Mouse (Mus musculus) heart, embryonic 11.5 days (tissue): ENCODE data around the gene Zxdc. TPM values are rescaled to one million over a fixed set of nuclear protein-coding genes. Genes with fewer than 3 reads are reported as not detected.

Experiments
- ATAC-seq: fragments of 200-750 bp; cut with Nextera tagmentation; replicated peaks from 2 replicates; pipeline ENCODE4 v1.8.0; 2017; ENCODE audit warnings: moderate library complexity; ENCODE audit not compliant: insufficient number of reproducible peaks, low FRiP score, low TSS enrichment
- H3K27ac ChIP-seq: fragments of 300-500 bp; sonication (generic); 2 replicates; pipeline ENCODE4 v1.5.1; 2014; ENCODE audit warnings: mild to moderate bottlenecking, low read depth, low read length
- H3K27me3 ChIP-seq: fragments of 300-500 bp; sonication (generic); 2 replicates; pipeline ENCODE4 v1.6.1; 2014; ENCODE audit warnings: mild to moderate bottlenecking, low read length, mixed read lengths; ENCODE audit not compliant: control insufficient read depth, insufficient read depth
- H3K36me3 ChIP-seq: fragments of 300-500 bp; sonication (generic); 2 replicates; pipeline ENCODE4 v1.6.1; 2014; ENCODE audit warnings: mild to moderate bottlenecking, low read length, moderate library complexity, mixed read lengths; ENCODE audit not compliant: control insufficient read depth, insufficient read depth
- H3K4me1 ChIP-seq: fragments of 300-500 bp; sonication (generic); 2 replicates; pipeline ENCODE4 v1.6.1; 2014; ENCODE audit warnings: low read length; ENCODE audit not compliant: control insufficient read depth, insufficient read depth
- H3K4me2 ChIP-seq: fragments of 300-500 bp; sonication (generic); 2 replicates; pipeline ENCODE4 v1.6.1; 2014; ENCODE audit warnings: mild to moderate bottlenecking, moderate library complexity
- H3K4me3 ChIP-seq: fragments of 300-500 bp; sonication (generic); 2 replicates; pipeline ENCODE4 v1.5.1; 2014; ENCODE audit warnings: low read depth, low read length
- H3K9ac ChIP-seq: fragments of 300-500 bp; sonication (generic); 2 replicates; pipeline ENCODE4 v1.6.1; 2014; ENCODE audit warnings: mild to moderate bottlenecking, low read depth, low read length, moderate library complexity
- H3K9me3 ChIP-seq: fragments of 300-500 bp; sonication (generic); replicated peaks from 2 replicates; pipeline ENCODE4 v1.6.1; 2016; ENCODE audit warnings: low read length; ENCODE audit not compliant: control insufficient read depth
- WGBS: fragments of 180-500 bp; shearing (Covaris S2); extraction: QIAGEN DNeasy Blood & Tissue Kit; methylation state at CpG from one replicate; pipeline ENCODE4 v1.1.7; 2014; ENCODE audit not compliant: insufficient replicate concordance; 5-methylcytosine and 5-hydroxymethylcytosine counted together
- polyA plus RNA-seq: library from polyadenylated mRNA; unstranded; fragments of >200 nt; fragmentation: Nextera tagmentation; extraction: Ambion mirVana; gene quantifications from 2 replicates; pipeline ENCODE4 v1.2.1, GENCODE M21; 2014

The Zxdc gene
- polyA plus RNA-seq, 1 experiment from 2014 or later: 5.6 TPM

DNA sequence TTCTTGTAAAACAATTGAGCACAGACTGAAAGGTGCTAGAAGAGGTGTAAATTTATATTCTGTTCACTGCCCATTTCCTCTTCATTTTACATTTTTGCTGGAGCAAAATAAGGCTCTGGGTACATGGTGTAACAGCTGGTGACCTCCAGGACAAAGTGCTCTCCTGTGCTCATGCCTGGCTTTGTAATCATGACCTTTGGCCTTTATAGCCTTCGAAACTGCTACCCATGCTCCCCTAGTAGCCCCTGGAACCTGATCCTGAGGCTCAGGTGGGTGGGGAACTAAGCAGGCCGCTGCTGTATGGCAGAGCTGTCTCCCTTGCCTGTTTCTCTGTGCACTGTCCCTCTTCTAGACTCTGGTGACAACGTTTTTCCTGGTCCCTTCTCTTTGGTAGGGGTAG is 24.7 kb downstream of the Zxdc start:
- Histone ChIP-seq H3K9ac (no peak overlapping the region), H3K9me3 (no peaks in the 10 kb centered on the region), H3K4me3 (no peak overlapping the region), H3K4me1 (0 out of 2 replicates have a peak, but pooled peaks cover 2% of the 10 kb centered on the region), H3K27ac (no peak overlapping the region), H3K4me2 (no peak overlapping the region), H3K36me3 (no peaks in the 10 kb centered on the region), H3K27me3 (no peaks in the 10 kb centered on the region)
- whole genome bisulfite sequencing: 57% methylated on average over 3 of the region's 3 CpGs
- no peak for ATAC-seq

DNA sequence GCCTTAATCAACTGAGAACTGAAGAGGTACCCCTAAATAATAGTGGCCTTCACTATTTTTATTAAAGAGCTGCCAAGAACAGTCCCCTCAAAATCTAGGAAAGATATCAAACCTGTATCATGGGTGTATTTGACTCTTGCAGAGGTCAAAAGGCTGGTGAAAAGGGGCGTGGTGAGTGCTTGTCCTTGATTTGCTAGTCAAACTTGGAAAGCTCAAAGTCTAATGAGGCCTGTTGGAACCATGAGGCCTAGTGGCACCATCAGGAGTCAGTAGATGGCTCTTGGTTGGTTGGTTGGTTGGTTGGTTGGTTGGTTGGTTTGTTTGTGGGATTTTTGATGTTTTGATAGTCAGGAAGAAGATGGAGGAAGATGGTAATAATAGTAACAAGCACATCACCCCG is 26.5 kb downstream of the Zxdc start:
- Histone ChIP-seq H3K4me3 (no peak overlapping the region), H3K27me3 (no peaks in the 10 kb centered on the region), H3K4me2 (no peak overlapping the region), H3K27ac (no peak overlapping the region), H3K9me3 (no peaks in the 10 kb centered on the region), H3K4me1 (0 out of 2 replicates have a peak, but pooled peaks cover 2% of the 10 kb centered on the region), H3K9ac (no peak overlapping the region), H3K36me3 (no peaks in the 10 kb centered on the region)
- no peak for ATAC-seq
- WGBS: 87% methylated on average over 2 of the region's 2 CpGs

DNA sequence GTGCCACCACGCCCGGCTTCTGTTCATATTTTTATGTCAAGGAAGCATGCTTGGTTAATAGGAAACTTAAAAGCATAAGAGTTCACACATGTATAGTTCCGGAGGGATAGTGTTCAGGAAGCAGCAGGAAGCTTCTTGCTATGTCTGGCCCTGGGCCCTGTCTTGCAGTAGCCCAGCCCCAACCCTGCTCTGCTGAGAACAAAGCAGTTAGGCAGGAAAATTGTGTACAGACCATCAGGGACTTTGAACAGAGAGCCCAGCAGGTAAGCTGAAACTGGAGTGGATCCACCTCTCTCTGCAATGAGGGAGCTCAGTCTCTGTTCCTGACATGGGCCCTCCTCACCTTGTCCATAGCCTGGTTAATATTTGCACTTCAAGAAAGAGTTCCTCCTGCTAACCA is 28.0 kb downstream of the Zxdc start:
- 87% methylated on average over 3 of the region's 3 CpGs for WGBS
- no peak for ATAC-seq
- H3K4me2 ChIP-seq: no peak overlapping the region

DNA sequence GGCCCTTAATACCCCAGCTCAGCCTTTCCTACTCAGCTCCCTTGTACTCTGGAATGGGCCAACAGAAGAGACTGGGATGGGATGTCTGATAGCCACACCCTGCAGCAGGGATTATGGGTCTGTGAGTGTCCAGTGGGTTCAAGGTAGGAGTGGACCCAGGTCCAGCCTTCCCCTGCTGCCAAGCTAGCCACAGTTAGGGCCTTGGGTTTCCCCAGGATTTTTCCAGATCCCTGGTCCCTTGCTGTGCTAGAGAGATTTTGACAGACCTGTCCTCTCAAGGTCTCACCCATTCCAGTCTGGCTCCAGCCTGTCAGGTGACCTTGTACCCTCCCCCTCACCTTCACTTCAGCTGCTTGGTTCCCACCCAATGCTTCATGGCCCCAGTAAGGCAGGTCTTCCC is 39.3 kb downstream of the Zxdc start:
- Histone ChIP-seq H3K27ac (no peak overlapping the region), H3K4me3 (no peak overlapping the region), H3K9me3 (no peaks in the 10 kb centered on the region), H3K27me3 (no peaks in the 10 kb centered on the region), H3K4me1 (no peaks in the 10 kb centered on the region), H3K9ac (no peak overlapping the region), H3K4me2 (no peak overlapping the region), H3K36me3 (no peaks in the 10 kb centered on the region)
- no peak for ATAC-seq

More for the DNA sequence above, 28.0 kb downstream of the Zxdc start:
- H3K9me3 ChIP-seq: no peaks in the 10 kb centered on the region
- 0 out of 2 replicates have a peak, but pooled peaks cover 2% of the 10 kb centered on the region for H3K4me1 ChIP-seq
- no peak overlapping the region for H3K9ac ChIP-seq
- H3K27me3 ChIP-seq: no peaks in the 10 kb centered on the region
- H3K27ac ChIP-seq: no peak overlapping the region
- no peaks in the 10 kb centered on the region for H3K36me3 ChIP-seq
- H3K4me3 ChIP-seq: no peak overlapping the region

DNA sequence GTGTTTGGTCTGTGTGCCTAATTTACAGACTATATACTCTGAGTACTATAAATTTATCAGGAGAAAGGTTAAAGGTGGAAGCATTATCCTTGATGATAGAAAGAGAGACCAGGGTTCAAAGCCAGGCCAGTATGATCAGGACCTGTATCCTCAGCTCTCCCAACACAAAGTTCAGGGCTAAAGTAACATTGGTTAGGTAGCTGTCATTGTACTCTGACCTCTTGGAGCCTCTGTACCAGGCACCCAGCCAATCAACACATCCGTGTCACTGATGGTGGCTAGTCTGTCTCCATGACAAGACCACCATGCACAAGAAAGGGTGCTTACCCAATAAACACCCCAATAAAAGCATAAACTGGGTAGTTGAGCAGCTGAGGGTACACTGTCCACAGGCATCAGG is 41.7 kb downstream of the Zxdc start:
- H3K9me3 ChIP-seq: no peaks in the 10 kb centered on the region
- no peak overlapping the region for H3K4me3 ChIP-seq
- no peaks in the 10 kb centered on the region for H3K27me3 ChIP-seq
- WGBS: 59% methylated on average over 1 of the region's 1 CpGs
- no peak for ATAC-seq
- no peak overlapping the region for H3K27ac ChIP-seq
- no peak overlapping the region for H3K4me2 ChIP-seq
- no peak overlapping the region for H3K9ac ChIP-seq
- no peaks in the 10 kb centered on the region for H3K36me3 ChIP-seq
- H3K4me1 ChIP-seq: no peaks in the 10 kb centered on the region

DNA sequence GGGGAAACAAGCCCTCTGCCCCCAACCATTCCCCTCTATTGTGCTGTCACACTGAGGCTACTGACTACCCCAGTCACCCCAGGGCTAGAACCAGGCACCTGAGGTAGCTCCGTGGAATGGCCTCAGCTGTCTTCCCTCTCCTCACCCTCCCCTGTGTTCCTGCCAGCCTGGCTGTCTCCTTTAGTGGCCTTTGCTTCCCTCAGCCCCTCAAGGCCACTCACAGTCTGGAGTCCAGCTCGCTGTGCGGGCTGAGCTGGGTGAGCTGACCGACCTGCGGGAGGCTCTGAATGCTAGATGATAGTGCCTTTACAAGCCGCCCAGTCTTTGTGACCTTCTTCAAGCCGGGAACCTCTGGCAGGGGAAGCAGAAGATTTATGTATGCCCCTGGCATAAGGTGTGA is 42.6 kb downstream of the Zxdc start:
- H3K4me2 ChIP-seq: no peak overlapping the region
- H3K9me3 ChIP-seq: no peaks in the 10 kb centered on the region
- H3K9ac ChIP-seq: no peak overlapping the region
- WGBS: 71% methylated on average over 7 of the region's 7 CpGs
- H3K36me3 ChIP-seq: no peaks in the 10 kb centered on the region
- H3K4me3 ChIP-seq: no peak overlapping the region
- H3K27me3 ChIP-seq: no peaks in the 10 kb centered on the region
- H3K4me1 ChIP-seq: no peaks in the 10 kb centered on the region
- H3K27ac ChIP-seq: no peak overlapping the region
- ATAC-seq: no peak

DNA sequence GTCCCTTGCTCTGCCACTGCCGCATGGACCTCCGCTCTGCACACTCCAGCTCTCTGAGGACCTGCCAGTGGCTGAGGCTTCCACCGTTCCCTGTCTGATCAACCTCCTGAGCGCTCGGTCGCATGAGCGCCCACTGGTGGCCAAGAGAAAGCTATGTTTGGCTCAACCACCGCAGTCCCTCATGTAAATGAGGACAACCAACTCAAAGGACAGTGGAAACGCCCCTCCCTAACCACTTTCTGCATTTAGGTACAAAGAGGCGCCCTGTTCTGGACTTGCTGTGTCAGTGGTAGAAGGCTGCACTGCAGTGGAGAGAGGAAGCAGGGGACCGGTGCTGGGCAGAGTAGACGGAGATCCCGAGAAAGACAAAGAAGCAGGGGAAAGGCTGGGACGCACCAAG is 53.3 kb downstream of the Zxdc start:
- no peaks in the 10 kb centered on the region for H3K9me3 ChIP-seq

DNA sequence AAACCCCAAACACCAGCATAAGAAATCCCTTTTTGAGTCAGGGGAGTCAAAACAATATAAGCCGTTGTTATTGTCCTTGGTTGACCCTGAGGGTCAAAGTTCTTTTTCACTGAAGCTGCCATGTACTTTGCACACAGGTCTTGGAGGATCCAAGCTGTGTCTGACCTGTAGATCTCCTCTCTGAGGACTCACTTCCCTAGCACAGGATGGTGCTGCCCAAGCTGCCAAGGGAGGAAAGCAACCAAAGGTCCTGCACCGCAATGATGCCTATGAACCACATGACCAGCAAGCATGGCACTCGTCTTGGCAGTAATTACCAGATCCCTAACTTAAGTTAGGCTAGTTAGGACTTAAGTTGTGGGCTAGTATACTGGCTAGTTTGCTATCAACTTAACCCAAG is 56.1 kb downstream of the Zxdc start:
- H3K4me2 ChIP-seq: no peak overlapping the region
- peaks cover 15% of the 10 kb centered on the region for H3K27me3 ChIP-seq
- no peaks in the 10 kb centered on the region for H3K36me3 ChIP-seq
- H3K4me1 ChIP-seq: peaks cover 6% of the 10 kb centered on the region; the same call in 1 of the 2 replicates
- H3K9ac ChIP-seq: no peak overlapping the region
- no peak for ATAC-seq
- WGBS: 76% methylated on average over 3 of the region's 3 CpGs
- H3K27ac ChIP-seq: no peak overlapping the region
- H3K4me3 ChIP-seq: no peak overlapping the region
- H3K9me3 ChIP-seq: no peaks in the 10 kb centered on the region

More for the DNA sequence above, 53.3 kb downstream of the Zxdc start:
- H3K4me1 ChIP-seq: no peaks in the 10 kb centered on the region
- H3K9ac ChIP-seq: no peak overlapping the region
- peaks cover 10% of the 10 kb centered on the region for H3K27me3 ChIP-seq
- peak overlapping the region; percentile 21 for H3K4me3 ChIP-seq
- H3K27ac ChIP-seq: no peak overlapping the region
- peak; percentile 67; the same call in 1 of the 2 replicates for ATAC-seq
- WGBS: 5% methylated on average over 14 of the region's 14 CpGs
- no peaks in the 10 kb centered on the region for H3K36me3 ChIP-seq
- peak overlapping the region; percentile 59 for H3K4me2 ChIP-seq

DNA sequence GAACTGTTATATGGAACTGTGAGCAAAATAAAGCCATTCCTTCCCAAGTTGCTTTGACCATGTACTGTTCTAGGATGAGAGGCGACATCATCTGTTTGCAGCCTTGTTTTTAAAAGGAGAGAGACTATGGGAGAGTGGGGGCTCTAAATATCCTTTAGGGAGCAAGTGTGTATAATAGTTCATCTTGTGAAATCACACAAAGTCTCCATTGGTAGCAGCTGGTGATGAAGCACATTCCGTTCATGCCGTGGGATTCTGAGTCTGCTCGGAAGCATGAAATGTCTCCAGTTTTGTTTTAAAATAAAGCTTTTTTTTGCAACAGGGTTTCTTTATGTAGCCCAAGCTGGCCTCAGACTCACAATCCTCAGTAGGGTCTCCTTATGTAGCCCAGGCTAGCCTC is 56.7 kb downstream of the Zxdc start:
- H3K27ac ChIP-seq: no peak overlapping the region
- H3K27me3 ChIP-seq: peaks cover 15% of the 10 kb centered on the region
- ATAC-seq: no peak
- 71% methylated on average over 4 of the region's 4 CpGs for WGBS
- H3K9ac ChIP-seq: no peak overlapping the region
- H3K4me3 ChIP-seq: no peak overlapping the region
- no peaks in the 10 kb centered on the region for H3K36me3 ChIP-seq
- H3K9me3 ChIP-seq: no peaks in the 10 kb centered on the region
- peaks cover 6% of the 10 kb centered on the region; the same call in 1 of the 2 replicates for H3K4me1 ChIP-seq
- no peak overlapping the region for H3K4me2 ChIP-seq
